Mouse (Mus musculus): ENCODE data around the gene B3gnt3.

DNA sequence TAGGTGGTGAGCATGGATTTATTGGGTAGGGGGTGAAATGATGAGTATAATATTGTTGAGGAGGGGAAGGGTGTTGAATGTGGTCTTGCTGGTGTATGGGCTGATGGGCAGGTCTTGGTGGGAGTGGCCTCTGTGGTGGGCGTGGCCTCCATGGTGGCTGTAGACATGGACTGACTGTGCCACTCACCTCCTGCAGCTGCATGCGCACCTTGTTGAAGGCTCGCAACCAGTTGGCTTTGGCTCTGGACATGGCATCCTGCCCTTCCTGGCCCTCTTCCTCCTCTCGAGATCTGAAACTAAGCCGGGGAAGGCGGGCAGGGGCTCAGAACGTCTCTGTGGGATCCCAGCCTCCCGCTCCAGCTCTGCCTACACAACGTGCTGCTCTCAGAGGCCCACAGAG lies 43.8 kb downstream of the B3gnt3 start:
- TF ChIP-seq CTCF (IDR thresholded peaks at IDR 0.05) (no peak), POLR2A (IDR thresholded peaks at IDR 0.05; ENCODE audit: insufficient read depth, low read depth, low read length) (no peak), EP300 (IDR thresholded peaks at IDR 0.05; ENCODE audit: insufficient read depth, low read depth, low read length) (no peak)

Data from heart, adult 2 months (tissue).